7 mouse cellular contexts compared by ENCODE assay signal in the genomic region with DNA sequence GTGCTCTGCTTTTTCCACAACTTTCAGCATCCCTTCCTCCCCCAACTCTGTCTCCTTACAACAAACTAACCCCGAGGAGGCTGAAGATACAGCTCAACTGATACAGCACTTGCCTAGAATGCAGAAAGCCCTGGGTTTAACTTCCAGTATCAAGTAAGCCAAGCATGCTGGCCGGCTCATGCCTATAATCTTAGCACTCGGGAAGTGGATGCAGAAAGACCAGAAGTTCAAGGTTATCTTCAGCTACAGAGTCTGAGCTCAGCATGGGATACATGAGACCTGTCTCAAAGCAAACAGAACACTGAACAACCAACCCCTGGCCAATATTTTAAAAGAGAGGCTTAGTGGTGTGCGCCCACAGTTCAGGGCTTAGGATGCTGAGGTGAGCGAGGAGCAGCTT. TPM values are rescaled to one million over a fixed set of nuclear protein-coding genes. Genes with fewer than 3 reads are reported as not detected.
DNase-seq lines count a peak whose midpoint lies in the region; ATAC-seq and TF ChIP-seq lines count a peak whose summit lies in the region.

No protein-coding gene starts in this region.

- TF ChIP-seq POLR2A in limb, embryonic 14.5 days (IDR thresholded peaks at IDR 0.05; ENCODE audit: borderline replicate concordance, extremely low read depth, insufficient read depth, insufficient read length): no peak

- TF ChIP-seq EP300 in stomach, postnatal 0 days (optimal IDR thresholded peaks at IDR 0.05): no peak

- no peaks in the 10 kb centered on the region for H3K36me3 ChIP-seq in forebrain, embryonic 14.5 days (ENCODE audit: control insufficient read depth, insufficient read depth, low read length)
- H3K36me3 ChIP-seq in limb, embryonic 14.5 days (ENCODE audit: control insufficient read depth, insufficient read depth, low read length): peaks cover 5% of the 10 kb centered on the region; the same call in 1 of the 2 replicates
- H3K36me3 ChIP-seq in stomach, postnatal 0 days (ENCODE audit: control insufficient read depth, insufficient read depth, low read length): no peaks in the 10 kb centered on the region

- H3K4me1 ChIP-seq in forebrain, embryonic 14.5 days (ENCODE audit: control insufficient read depth, insufficient read depth, low read length): peaks cover 20% of the 10 kb centered on the region
- peaks cover 26% of the 10 kb centered on the region for H3K4me1 ChIP-seq in limb, embryonic 14.5 days (ENCODE audit: control insufficient read depth, insufficient read depth, low read length)
- 0 out of 2 replicates have a peak, but pooled peaks cover 2% of the 10 kb centered on the region for H3K4me1 ChIP-seq in stomach, postnatal 0 days (replicated peaks; ENCODE audit: control insufficient read depth, insufficient read depth)

- H3K27ac ChIP-seq in layer of hippocampus, adult 2 months: peak overlapping the region; percentile 60
- H3K27ac ChIP-seq in forebrain, embryonic 14.5 days (ENCODE audit: low read depth, low read length): peak overlapping the region; percentile 76
- H3K27ac ChIP-seq in limb, embryonic 14.5 days (replicated peaks; ENCODE audit: low read depth, low read length): 0 out of 2 replicates have a peak overlapping the region, but pooled peaks have one; percentile 67
- H3K27ac ChIP-seq in stomach, postnatal 0 days (replicated peaks): peak overlapping the region; percentile 63; the same call in 1 of the 2 replicates

- H3K4me3 ChIP-seq in layer of hippocampus, adult 2 months: no peak overlapping the region
- H3K4me3 ChIP-seq in forebrain, embryonic 14.5 days (ENCODE audit: low read depth, low read length): no peak overlapping the region
- H3K4me3 ChIP-seq in limb, embryonic 14.5 days (replicated peaks; ENCODE audit: low read length): no peak overlapping the region
- H3K4me3 ChIP-seq in stomach, postnatal 0 days (ENCODE audit: low read depth, low read length): no peak overlapping the region

- H3K27me3 ChIP-seq in forebrain, embryonic 14.5 days (replicated peaks; ENCODE audit: control insufficient read depth, insufficient read depth, low read length): no peaks in the 10 kb centered on the region
- no peaks in the 10 kb centered on the region for H3K27me3 ChIP-seq in limb, embryonic 14.5 days (ENCODE audit: control insufficient read depth, insufficient read depth, low read length)
- no peaks in the 10 kb centered on the region for H3K27me3 ChIP-seq in stomach, postnatal 0 days (ENCODE audit: control insufficient read depth, insufficient read depth, low read length)

- 0 out of 2 replicates have a peak overlapping the region, but pooled peaks have one; percentile 1 for H3K4me2 ChIP-seq in forebrain, embryonic 14.5 days (ENCODE audit: low read length)
- H3K4me2 ChIP-seq in limb, embryonic 14.5 days (replicated peaks; ENCODE audit: low read depth, low read length, severe bottlenecking): no peak overlapping the region
- no peak overlapping the region for H3K4me2 ChIP-seq in stomach, postnatal 0 days (replicated peaks; ENCODE audit: low read depth)

- 0 out of 2 replicates have a peak overlapping the region, but pooled peaks have one; percentile 35 for H3K9ac ChIP-seq in forebrain, embryonic 14.5 days (ENCODE audit: low read length)
- no peak overlapping the region for H3K9ac ChIP-seq in limb, embryonic 14.5 days (ENCODE audit: low read depth, low read length, severe bottlenecking)
- H3K9ac ChIP-seq in stomach, postnatal 0 days (ENCODE audit: low read length): no peak overlapping the region

- WGBS in forebrain, embryonic 14.5 days: 69% methylated on average over 5 of the region's 5 CpGs
- 67% methylated on average over 5 of the region's 5 CpGs for WGBS in limb, embryonic 14.5 days
- 69% methylated on average over 5 of the region's 5 CpGs for WGBS in stomach, postnatal 0 days

- intact Hi-C loops in gastrocnemius, postnatal 14 days (cut with DNase I; ENCODE audit: low total_unique reads): no loop called here

- DNase-seq in layer of hippocampus, adult 2 months (ENCODE audit: low spot score in 2 of 2): no peak
- DNase-seq in layer of hippocampus, postnatal 25 days (ENCODE audit: extremely low spot score in 1 of 2, low spot score in 1 of 2): no peak
- no peak for DNase-seq in forebrain, embryonic 14.5 days (ENCODE audit: low spot score)
- DNase-seq in limb, embryonic 14.5 days (ENCODE audit: low spot score): no peak
- DNase-seq in stomach, postnatal 0 days (ENCODE audit: low spot score): no peak
- DNase-seq in gastrocnemius, postnatal 14 days: no peak
- no peak for DNase-seq in ovary, postnatal 14 days (ENCODE audit: low spot score)

- no peak for TF ChIP-seq CTCF in layer of hippocampus, adult 2 months (conservative IDR thresholded peaks at IDR 0.05)
- no peak for TF ChIP-seq CTCF in stomach, postnatal 0 days (IDR thresholded peaks at IDR 0.05; ENCODE audit: low read depth)

- no peak for ATAC-seq in forebrain, embryonic 14.5 days
- ATAC-seq in limb, embryonic 14.5 days (ENCODE audit: low FRiP score, low read depth): no peak
- ATAC-seq in stomach, postnatal 0 days (ENCODE audit: low FRiP score, low TSS enrichment): no peak

- H3K9me3 ChIP-seq in forebrain, embryonic 14.5 days (replicated peaks; ENCODE audit: control insufficient read depth, low read length): no peaks in the 10 kb centered on the region
- H3K9me3 ChIP-seq in limb, embryonic 14.5 days (ENCODE audit: control insufficient read depth, low read length): no peaks in the 10 kb centered on the region
- no peaks in the 10 kb centered on the region for H3K9me3 ChIP-seq in stomach, postnatal 0 days (ENCODE audit: control insufficient read depth, low read length)

RNA-seq across cellular contexts. Expression of a gene that starts 44.5 kb away (rescaled TPM):
- total RNA-seq in layer of hippocampus, adult 2 months (2021): 10 to 100 TPM; 66.1 to 69.7 TPM
- 10 to 100 TPM; 66.2 to 66.8 TPM for total RNA-seq in layer of hippocampus, postnatal 25 days (2021)
- polyA plus RNA-seq in forebrain, embryonic 14.5 days (2014; fragmentation: Nextera tagmentation; extraction: Ambion mirVana): 41.2 and 44.2 TPM in 2 replicates
- 55.5 and 79.4 TPM in 2 replicates for polyA plus RNA-seq in limb, embryonic 14.5 days (2012; rRNA removed)
- polyA plus RNA-seq in limb, embryonic 14.5 days (2014; fragmentation: Nextera tagmentation; extraction: Ambion mirVana): 40.7 and 45.4 TPM in 2 replicates
- 22.6 and 27.4 TPM in 2 replicates for polyA plus RNA-seq in stomach, postnatal 0 days (2015; fragmentation: Nextera tagmentation; extraction: Ambion mirVana)
- 10 to 100 TPM; 15.5 to 17.4 TPM for total RNA-seq in gastrocnemius, postnatal 14 days (2021)
